Mouse (Mus musculus) urinary bladder, postnatal 36 days (tissue): ENCODE measurements around the gene Nmt2.

Experiments
- DNase-seq, 2 experiments: peaks; one replicate each; pipeline ENCODE4 v3.0.0; 2022; ENCODE audit warnings: low spot score in 2 of 2, mixed read lengths in 1 of 2

Nmt2 gene

GRCm38 (mm10) chr2:3283602-3284472, at the start of gene Nmt2:
Gene Nmt2 (plus strand): TSS chr2:3284212.
- peak; percentile 98 to 100 for DNase-seq

GRCm38 (mm10) chr2:3239255-3239654, 44.8 kb upstream of the Nmt2 start:
- DNase-seq: no peak

GRCm38 (mm10) chr2:3244251-3244650, 39.8 kb upstream of the Nmt2 start:
- no peak for DNase-seq

- no peak for DNase-seq
These were observed 32.7 kb upstream of the Nmt2 start for GRCm38 (mm10) chr2:3251309-3251708.

GRCm38 (mm10) chr2:3266466-3266865, 17.5 kb upstream of the Nmt2 start:
- no peak for DNase-seq

GRCm38 (mm10) chr2:3267879-3268278, 16.1 kb upstream of the Nmt2 start:
- DNase-seq: no peak

GRCm38 (mm10) chr2:3273349-3273748, 10.7 kb upstream of the Nmt2 start:
- no peak for DNase-seq

- no peak for DNase-seq
These were observed 7.9 kb upstream of the Nmt2 start for GRCm38 (mm10) chr2:3276106-3276505.

GRCm38 (mm10) chr2:3277502-3277901, 6.5 kb upstream of the Nmt2 start:
- peak in 1 of 2 experiments; percentile 3 for DNase-seq

GRCm38 (mm10) chr2:3281311-3281710, 2.7 kb upstream of the Nmt2 start:
- DNase-seq: peak in 1 of 2 experiments; percentile 7

- no peak for DNase-seq
These were observed 978 bp upstream of the Nmt2 start for GRCm38 (mm10) chr2:3282866-3283601.

- DNase-seq: peak; percentile 33 to 40
These were observed 615 bp downstream of the Nmt2 start for GRCm38 (mm10) chr2:3284473-3285180.

- no peak for DNase-seq
These were observed 1.1 kb downstream of the Nmt2 start for GRCm38 (mm10) chr2:3285181-3285530.

GRCm38 (mm10) chr2:3285709-3286108, 1.7 kb downstream of the Nmt2 start:
- no peak for DNase-seq

GRCm38 (mm10) chr2:3286243-3286642, 2.2 kb downstream of the Nmt2 start:
- no peak for DNase-seq

- no peak for DNase-seq
These were observed 5.6 kb downstream of the Nmt2 start for GRCm38 (mm10) chr2:3289581-3289980.

- no peak for DNase-seq
These were observed 8.2 kb downstream of the Nmt2 start for GRCm38 (mm10) chr2:3292170-3292569.

- DNase-seq: no peak
These were observed 11.8 kb downstream of the Nmt2 start for GRCm38 (mm10) chr2:3295826-3296225.

- DNase-seq: peak in 1 of 2 experiments; percentile 9
These were observed 21.5 kb downstream of the Nmt2 start for GRCm38 (mm10) chr2:3305426-3306025.

GRCm38 (mm10) chr2:3323132-3323531, 39.1 kb downstream of the Nmt2 start:
- DNase-seq: no peak

GRCm38 (mm10) chr2:3324381-3325130, 40.5 kb downstream of the Nmt2 start:
- no peak for DNase-seq
